Mouse (Mus musculus): ENCODE measurements at regions not wholly inside any gene's neighbourhood (a gene's known extent, or its start where the extent isn't known, plus 50 kb on each side); places are given as distances from the start of the nearest gene placed in this dataset.

GRCm38 (mm10) chr1:148720980-148721379 lies 1240.1 kb downstream of the Pla2g4a start:
- Histone ChIP-seq H3K4me1 (ENCODE audit: control insufficient read depth, insufficient read depth, low read length) (no peaks in the 10 kb centered on the region), H3K27ac (replicated peaks; ENCODE audit: low read depth, low read length) (no peak overlapping the region), H3K9me3 (ENCODE audit: control insufficient read depth, low read length) (no peaks in the 10 kb centered on the region), H3K36me3 (ENCODE audit: control insufficient read depth, insufficient read depth, low read length) (no peaks in the 10 kb centered on the region), H3K4me3 (replicated peaks; ENCODE audit: low read length) (no peak overlapping the region), H3K27me3 (ENCODE audit: control insufficient read depth, insufficient read depth, low read length) (no peaks in the 10 kb centered on the region), H3K9ac (ENCODE audit: low read depth, low read length, severe bottlenecking) (no peak overlapping the region), H3K4me2 (replicated peaks; ENCODE audit: low read depth, low read length, severe bottlenecking) (no peak overlapping the region)
- DNase-seq (ENCODE audit: low spot score) (no peak), ATAC-seq (ENCODE audit: low FRiP score, low read depth) (no peak)
- WGBS, result 23% methylated on average over 4 of the region's 4 CpGs
- no peak for TF ChIP-seq POLR2A (IDR thresholded peaks at IDR 0.05; ENCODE audit: borderline replicate concordance, extremely low read depth, insufficient read depth, insufficient read length)

GRCm38 (mm10) chr1:148708084-148708483 lies 1253.0 kb downstream of the Pla2g4a start:
- Histone ChIP-seq H3K27ac (replicated peaks; ENCODE audit: low read depth, low read length) (no peak overlapping the region), H3K4me2 (replicated peaks; ENCODE audit: low read depth, low read length, severe bottlenecking) (no peak overlapping the region), H3K36me3 (ENCODE audit: control insufficient read depth, insufficient read depth, low read length) (no peaks in the 10 kb centered on the region), H3K9ac (ENCODE audit: low read depth, low read length, severe bottlenecking) (no peak overlapping the region), H3K4me3 (replicated peaks; ENCODE audit: low read length) (no peak overlapping the region), H3K27me3 (ENCODE audit: control insufficient read depth, insufficient read depth, low read length) (no peaks in the 10 kb centered on the region), H3K9me3 (ENCODE audit: control insufficient read depth, low read length) (no peaks in the 10 kb centered on the region), H3K4me1 (ENCODE audit: control insufficient read depth, insufficient read depth, low read length) (no peaks in the 10 kb centered on the region)
- no peak for TF ChIP-seq POLR2A (IDR thresholded peaks at IDR 0.05; ENCODE audit: borderline replicate concordance, extremely low read depth, insufficient read depth, insufficient read length)
- DNase-seq (ENCODE audit: low spot score) (no peak), ATAC-seq (ENCODE audit: low FRiP score, low read depth) (no peak)

- H3K27me3 ChIP-seq (ENCODE audit: control insufficient read depth, insufficient read depth, low read length), result no peaks in the 10 kb centered on the region
- no peaks in the 10 kb centered on the region for H3K4me1 ChIP-seq (ENCODE audit: control insufficient read depth, insufficient read depth, low read length)
- ATAC-seq (ENCODE audit: low FRiP score, low read depth) (no peak), DNase-seq (ENCODE audit: low spot score) (no peak)
- no peak for TF ChIP-seq POLR2A (IDR thresholded peaks at IDR 0.05; ENCODE audit: borderline replicate concordance, extremely low read depth, insufficient read depth, insufficient read length)
- H3K36me3 ChIP-seq (ENCODE audit: control insufficient read depth, insufficient read depth, low read length), result no peaks in the 10 kb centered on the region
- H3K9me3 ChIP-seq (ENCODE audit: control insufficient read depth, low read length), result no peaks in the 10 kb centered on the region
- no peak overlapping the region for H3K27ac ChIP-seq (replicated peaks; ENCODE audit: low read depth, low read length)
- no peak overlapping the region for H3K9ac ChIP-seq (ENCODE audit: low read depth, low read length, severe bottlenecking)
- H3K4me2 ChIP-seq (replicated peaks; ENCODE audit: low read depth, low read length, severe bottlenecking), result no peak overlapping the region
- H3K4me3 ChIP-seq (replicated peaks; ENCODE audit: low read length), result no peak overlapping the region
Measured at GRCm38 (mm10) chr1:148707657-148708056, 1253.4 kb downstream of the Pla2g4a start.

GRCm38 (mm10) chr1:148706271-148706807 lies 1254.8 kb downstream of the Pla2g4a start:
- H3K9ac ChIP-seq (ENCODE audit: low read depth, low read length, severe bottlenecking), result no peak overlapping the region
- H3K27me3 ChIP-seq (ENCODE audit: control insufficient read depth, insufficient read depth, low read length), result no peaks in the 10 kb centered on the region
- H3K36me3 ChIP-seq (ENCODE audit: control insufficient read depth, insufficient read depth, low read length), result no peaks in the 10 kb centered on the region
- ATAC-seq (ENCODE audit: low FRiP score, low read depth), result no peak
- no peaks in the 10 kb centered on the region for H3K4me1 ChIP-seq (ENCODE audit: control insufficient read depth, insufficient read depth, low read length)
- H3K9me3 ChIP-seq (ENCODE audit: control insufficient read depth, low read length), result no peaks in the 10 kb centered on the region
- H3K4me3 ChIP-seq (replicated peaks; ENCODE audit: low read length), result no peak overlapping the region
- H3K4me2 ChIP-seq (replicated peaks; ENCODE audit: low read depth, low read length, severe bottlenecking), result no peak overlapping the region
- WGBS, result 76% methylated on average over 5 of the region's 5 CpGs
- H3K27ac ChIP-seq (replicated peaks; ENCODE audit: low read depth, low read length), result no peak overlapping the region
- TF ChIP-seq POLR2A (IDR thresholded peaks at IDR 0.05; ENCODE audit: borderline replicate concordance, extremely low read depth, insufficient read depth, insufficient read length), result no peak
- no peak for DNase-seq (ENCODE audit: low spot score)

- Histone ChIP-seq H3K4me2 (replicated peaks; ENCODE audit: low read depth, low read length, severe bottlenecking) (no peak overlapping the region), H3K27ac (replicated peaks; ENCODE audit: low read depth, low read length) (no peak overlapping the region), H3K4me1 (ENCODE audit: control insufficient read depth, insufficient read depth, low read length) (no peaks in the 10 kb centered on the region), H3K9me3 (ENCODE audit: control insufficient read depth, low read length) (no peaks in the 10 kb centered on the region), H3K27me3 (ENCODE audit: control insufficient read depth, insufficient read depth, low read length) (no peaks in the 10 kb centered on the region), H3K36me3 (ENCODE audit: control insufficient read depth, insufficient read depth, low read length) (no peaks in the 10 kb centered on the region), H3K9ac (ENCODE audit: low read depth, low read length, severe bottlenecking) (no peak overlapping the region), H3K4me3 (replicated peaks; ENCODE audit: low read length) (no peak overlapping the region)
- DNase-seq (ENCODE audit: low spot score) (no peak), ATAC-seq (ENCODE audit: low FRiP score, low read depth) (no peak)
- WGBS, result 65% methylated on average over 3 of the region's 3 CpGs
- no peak for TF ChIP-seq POLR2A (IDR thresholded peaks at IDR 0.05; ENCODE audit: borderline replicate concordance, extremely low read depth, insufficient read depth, insufficient read length)
Measured at GRCm38 (mm10) chr1:148700599-148700954, 1260.5 kb downstream of the Pla2g4a start.

Measured in limb, embryonic 14.5 days (tissue).